Mouse (Mus musculus) ES-E14 (cell line): ENCODE data around the gene Cdk19.

Source experiments
- CHD2 ChIP-seq: IDR thresholded peaks from 2 replicates; pipeline ENCODE4 v1.6.1; 2014; ENCODE audit warnings: mild to moderate bottlenecking, low read depth, low read length, inconsistent platforms
- HCFC1 ChIP-seq: IDR thresholded peaks from 2 replicates; pipeline ENCODE4 v1.6.1; 2012; ENCODE audit warnings: low read length, inconsistent platforms, borderline replicate concordance; ENCODE audit not compliant: insufficient read depth
- ZC3H11A ChIP-seq: IDR thresholded peaks from 2 replicates; pipeline ENCODE4 v1.6.1; 2012; ENCODE audit warnings: low read depth, mild to moderate bottlenecking, inconsistent platforms, low read length, borderline replicate concordance
- ZNF384 ChIP-seq: IDR thresholded peaks from 2 replicates; pipeline ENCODE4 v1.6.1; 2012; ENCODE audit warnings: low read depth, low read length, inconsistent platforms

- TF ChIP-seq CHD2 (no peak), HCFC1 (no peak), ZNF384 (no peak), ZC3H11A (no peak)
Observed at GRCm38 (mm10) chr10:40524032-40524806, 184.9 kb downstream of the Cdk19 start.
